Mouse (Mus musculus) liver, embryonic 13.5 days (tissue): Measurements from ENCODE around the gene Aasdhppt. TPM values are rescaled to one million over a fixed set of nuclear protein-coding genes. Genes with fewer than 3 reads are reported as not detected.

Experiments
- ATAC-seq: fragments of 200-750 bp; cut with Nextera tagmentation; 2 replicates; pipeline ENCODE4 v1.8.0; 2017; ENCODE audit warnings: low read depth, mild to moderate bottlenecking, moderate number of reproducible peaks, moderate library complexity
- DNase-seq: peaks from one replicate; pipeline ENCODE4 v3.0.0; 2022
- H3K27ac ChIP-seq: fragments of 300-500 bp; sonication (generic); 2 replicates; pipeline ENCODE4 v1.5.1; 2015; ENCODE audit warnings: moderate library complexity, mild to moderate bottlenecking, inconsistent platforms
- H3K27me3 ChIP-seq: fragments of 300-500 bp; sonication (generic); 2 replicates; pipeline ENCODE4 v1.6.1; 2015; ENCODE audit warnings: mild to moderate bottlenecking, inconsistent platforms
- H3K36me3 ChIP-seq: fragments of 300-500 bp; sonication (generic); 2 replicates; pipeline ENCODE4 v1.6.1; 2015; ENCODE audit warnings: mild to moderate bottlenecking, inconsistent platforms
- H3K4me1 ChIP-seq: fragments of 300-500 bp; sonication (generic); replicated peaks from 2 replicates; pipeline ENCODE4 v1.6.1; 2015; ENCODE audit warnings: inconsistent platforms
- H3K4me2 ChIP-seq: fragments of 300-500 bp; sonication (generic); 2 replicates; pipeline ENCODE4 v1.6.1; 2015; ENCODE audit warnings: inconsistent platforms, mild to moderate bottlenecking, moderate library complexity
- H3K4me3 ChIP-seq: fragments of 300-500 bp; sonication (generic); replicated peaks from 2 replicates; pipeline ENCODE4 v1.5.1; 2015; ENCODE audit warnings: mild to moderate bottlenecking, inconsistent platforms
- H3K9ac ChIP-seq: fragments of 300-500 bp; sonication (generic); 2 replicates; pipeline ENCODE4 v1.6.1; 2015; ENCODE audit warnings: mild to moderate bottlenecking, inconsistent platforms
- H3K9me3 ChIP-seq: fragments of 300-500 bp; sonication (generic); replicated peaks from 2 replicates; pipeline ENCODE4 v1.6.1; 2016; ENCODE audit warnings: inconsistent platforms
- WGBS: fragments of 180-500 bp; shearing (Covaris S2); methylation state at CpG from one replicate; pipeline ENCODE4 v1.1.7; 2015; ENCODE audit not compliant: insufficient replicate concordance; 5-methylcytosine and 5-hydroxymethylcytosine counted together
- microRNA-seq: library from miRNA; unstranded; fragments of <30 nt; microRNA quantifications from one replicate; pipeline ENCODE4, GENCODE M21; 2016
- polyA plus RNA-seq: library from polyadenylated mRNA; unstranded; fragments of >200 nt; fragmentation: Nextera tagmentation; extraction: Ambion mirVana; gene quantifications from 2 replicates; pipeline ENCODE4 v1.2.1, GENCODE M21; 2015

Gene Aasdhppt
- polyA plus RNA-seq, 1 experiment from 2014 or later: 23.0 TPM

DNA sequence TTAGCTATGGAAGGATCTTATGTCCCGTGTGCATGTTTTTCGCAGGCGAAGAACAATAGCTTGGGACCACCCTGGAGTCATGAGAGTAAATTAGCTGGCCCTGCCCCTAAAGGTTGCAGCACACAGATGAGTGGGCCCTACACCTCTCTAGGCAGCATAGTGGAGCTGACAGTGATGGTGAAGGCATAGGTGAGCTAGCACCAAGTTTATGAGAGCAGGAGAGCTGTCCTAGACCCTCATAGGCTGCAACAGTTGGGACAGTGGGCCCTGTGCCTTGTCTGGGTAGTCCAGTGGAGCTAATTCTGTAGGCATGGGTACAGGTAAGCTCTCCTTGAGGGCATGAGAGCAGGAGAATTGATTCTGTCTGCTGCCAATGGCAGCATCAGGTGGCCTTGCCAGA lies 42.4 kb downstream of the Aasdhppt start:
- H3K9ac ChIP-seq: no peak overlapping the region
- DNase-seq (no peak), ATAC-seq (no peak)
- no peaks in the 10 kb centered on the region for H3K36me3 ChIP-seq
- H3K4me2 ChIP-seq: no peak overlapping the region
- H3K4me1 ChIP-seq: no peaks in the 10 kb centered on the region
- H3K4me3 ChIP-seq: no peak overlapping the region
- WGBS: 81% methylated on average over 3 of the region's 3 CpGs
- no peaks in the 10 kb centered on the region for H3K9me3 ChIP-seq
- no peaks in the 10 kb centered on the region for H3K27me3 ChIP-seq
- H3K27ac ChIP-seq: no peak overlapping the region

DNA sequence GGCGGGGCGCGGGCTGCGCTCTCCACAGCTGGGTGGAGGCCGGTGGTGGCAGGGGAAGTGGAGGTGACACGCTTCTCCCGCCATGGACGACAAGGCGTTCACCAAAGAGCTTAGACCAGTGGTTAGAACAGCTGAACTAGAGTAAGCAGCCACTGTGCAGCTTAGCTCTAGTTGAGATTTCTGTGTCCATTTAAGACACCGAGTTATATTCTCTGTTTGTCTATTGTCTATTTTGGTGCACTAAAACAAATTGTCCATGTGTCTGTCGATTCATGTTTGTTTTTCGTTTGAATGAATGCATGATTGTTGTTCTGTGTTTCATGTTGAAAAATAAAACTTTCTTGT lies 48.6 kb downstream of the Aasdhppt start:
- H3K4me1 ChIP-seq: no peaks in the 10 kb centered on the region

DNA sequence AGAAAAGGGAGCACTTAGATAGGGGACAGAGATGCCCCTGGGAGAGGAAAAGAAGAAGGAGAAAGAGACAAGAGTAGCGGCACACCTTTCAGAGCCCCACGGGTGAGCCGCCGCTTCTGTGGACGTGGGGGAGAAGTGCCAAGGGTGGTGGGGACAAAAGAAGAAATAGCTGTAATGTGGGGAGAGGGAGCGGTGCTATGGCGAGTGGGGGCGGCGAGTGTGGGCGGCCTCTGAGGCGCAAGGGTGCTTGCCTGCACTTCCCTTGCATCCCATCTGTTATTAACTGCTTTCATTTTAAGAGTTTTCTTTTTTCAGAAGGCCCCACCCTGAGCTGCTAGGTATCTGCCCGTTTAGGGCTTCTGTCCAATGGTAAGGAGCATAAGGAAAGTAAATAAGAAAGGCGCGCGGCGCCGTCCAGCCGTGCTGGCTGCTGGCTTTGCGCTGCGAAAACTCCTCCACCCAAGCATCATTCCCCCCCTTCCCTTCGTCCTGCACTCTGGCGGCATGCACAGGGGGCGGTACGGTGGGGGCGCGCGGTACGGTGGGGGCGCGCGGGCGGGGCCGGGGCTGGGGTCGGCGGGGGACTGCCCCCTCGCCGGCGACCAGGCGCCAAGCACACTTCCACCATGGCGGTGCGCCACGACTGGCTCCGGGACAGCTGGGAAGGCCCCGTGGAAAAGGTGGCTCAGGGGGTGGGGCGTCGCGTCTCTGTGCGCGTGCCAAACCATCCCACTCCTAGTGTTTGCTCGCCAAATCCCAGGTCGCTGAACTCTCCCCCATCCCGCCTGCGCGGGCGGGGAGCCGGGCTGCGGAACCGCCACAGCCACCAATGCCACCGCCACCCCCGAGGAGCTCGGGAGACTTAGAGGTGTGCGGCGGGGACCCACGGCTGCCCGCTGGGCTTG lies 49.2 kb downstream of the Aasdhppt start:
- ATAC-seq: no peak

More for the DNA sequence above, 48.6 kb downstream of the Aasdhppt start:
- Histone ChIP-seq H3K27ac (no peak overlapping the region), H3K27me3 (no peaks in the 10 kb centered on the region), H3K9me3 (peaks cover 13% of the 10 kb centered on the region), H3K4me3 (peak overlapping the region; percentile 32; the same call in 1 of the 2 replicates), H3K9ac (no peak overlapping the region), H3K4me2 (no peak overlapping the region), H3K36me3 (no peaks in the 10 kb centered on the region)
- WGBS: 58% methylated on average over 12 of the region's 12 CpGs
- no peak for DNase-seq
- ATAC-seq: no peak

DNA sequence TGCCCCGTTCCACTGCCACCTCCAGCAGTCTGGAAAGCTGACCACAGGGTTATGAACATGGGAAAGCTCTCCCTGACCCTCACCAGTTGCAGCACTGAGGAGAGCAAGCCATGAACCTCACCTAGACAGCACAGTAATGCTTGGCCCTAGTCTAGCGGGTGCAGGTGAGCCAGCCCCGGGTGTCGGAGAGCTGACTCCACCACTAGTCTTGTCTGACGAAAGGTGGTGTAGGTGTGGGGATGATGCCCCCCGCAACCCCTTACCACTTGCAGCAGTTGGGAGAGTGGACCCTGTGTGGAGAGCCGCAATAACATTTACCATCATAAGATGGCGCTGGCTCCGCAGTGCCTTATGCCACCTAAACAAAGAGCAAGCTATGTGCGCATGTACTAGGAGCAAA lies 50.2 kb downstream of the Aasdhppt start:
- Histone ChIP-seq H3K4me2 (no peak overlapping the region), H3K36me3 (no peaks in the 10 kb centered on the region), H3K4me3 (no peak overlapping the region), H3K27ac (no peak overlapping the region), H3K27me3 (no peaks in the 10 kb centered on the region), H3K9me3 (peaks cover 13% of the 10 kb centered on the region), H3K4me1 (no peaks in the 10 kb centered on the region), H3K9ac (no peak overlapping the region)
- no peak for DNase-seq
- ATAC-seq: no peak
- WGBS: 76% methylated on average over 10 of the region's 10 CpGs

More for the DNA sequence above, 49.2 kb downstream of the Aasdhppt start:
- H3K4me1 ChIP-seq: no peaks in the 10 kb centered on the region
- H3K36me3 ChIP-seq: no peaks in the 10 kb centered on the region
- H3K27ac ChIP-seq: no peak overlapping the region
- WGBS: 43% methylated on average over 64 of the region's 65 CpGs
- H3K4me2 ChIP-seq: no peak overlapping the region
- no peak for DNase-seq
- peaks cover 13% of the 10 kb centered on the region for H3K9me3 ChIP-seq
- no peaks in the 10 kb centered on the region for H3K27me3 ChIP-seq
- H3K9ac ChIP-seq: no peak overlapping the region
- H3K4me3 ChIP-seq: peak overlapping the region; percentile 32

Small RNAs within 50 kb of the gene (microRNA-seq; reads per million reads assigned to microRNA genes)
- gene Gm22195: not detected

Other genes starting within 250 kb of the Aasdhppt start
- gene Kbtbd3, start 362 bp upstream of the Aasdhppt start, polyA plus RNA-seq: 3.0 and 3.7 TPM in 2 replicates
- gene Msantd4, start 67.1 kb upstream of the Aasdhppt start, polyA plus RNA-seq: 9.6 and 12.3 TPM in 2 replicates